Mouse (Mus musculus): ENCODE results near the gene Fbxl3.

Fbxl3 gene

GRCm38 (mm10) chr14:103099238-103099933, at the start of gene Fbxl3:
Fbxl3 (minus strand) TSS chr14:103099566.
- peak; percentile 91 for DNase-seq

DNA sequence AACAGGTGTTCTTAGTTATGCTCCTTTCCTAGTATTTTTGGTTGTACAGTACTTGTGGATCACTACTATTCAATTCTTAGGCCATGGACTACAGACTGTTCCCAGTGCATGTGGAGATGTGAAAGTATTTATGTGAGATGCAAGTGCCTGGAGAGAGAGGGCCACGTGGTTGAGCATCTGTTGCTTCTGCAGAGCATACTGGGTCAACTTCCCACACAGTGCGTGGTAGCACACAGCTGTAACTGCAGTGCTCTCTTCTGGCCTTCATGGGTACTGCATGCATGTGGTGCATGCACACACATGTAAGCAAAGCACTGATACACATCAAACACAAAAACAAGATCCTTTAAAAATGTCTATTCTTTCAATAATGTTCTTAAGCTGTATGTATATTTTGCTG, 32.6 kb upstream of the Fbxl3 start:
- DNase-seq: peak; percentile 26

GRCm38 (mm10) chr14:103125756-103126155, 26.4 kb upstream of the Fbxl3 start:
- DNase-seq: no peak

- DNase-seq: no peak
Measured at GRCm38 (mm10) chr14:103114994-103115670, 15.8 kb upstream of the Fbxl3 start.

GRCm38 (mm10) chr14:103112606-103113363, 13.4 kb upstream of the Fbxl3 start:
- no peak for DNase-seq

GRCm38 (mm10) chr14:103109971-103110370, 10.6 kb upstream of the Fbxl3 start:
- no peak for DNase-seq

- no peak for DNase-seq
Measured at GRCm38 (mm10) chr14:103106301-103106700, 6.9 kb upstream of the Fbxl3 start.

DNA sequence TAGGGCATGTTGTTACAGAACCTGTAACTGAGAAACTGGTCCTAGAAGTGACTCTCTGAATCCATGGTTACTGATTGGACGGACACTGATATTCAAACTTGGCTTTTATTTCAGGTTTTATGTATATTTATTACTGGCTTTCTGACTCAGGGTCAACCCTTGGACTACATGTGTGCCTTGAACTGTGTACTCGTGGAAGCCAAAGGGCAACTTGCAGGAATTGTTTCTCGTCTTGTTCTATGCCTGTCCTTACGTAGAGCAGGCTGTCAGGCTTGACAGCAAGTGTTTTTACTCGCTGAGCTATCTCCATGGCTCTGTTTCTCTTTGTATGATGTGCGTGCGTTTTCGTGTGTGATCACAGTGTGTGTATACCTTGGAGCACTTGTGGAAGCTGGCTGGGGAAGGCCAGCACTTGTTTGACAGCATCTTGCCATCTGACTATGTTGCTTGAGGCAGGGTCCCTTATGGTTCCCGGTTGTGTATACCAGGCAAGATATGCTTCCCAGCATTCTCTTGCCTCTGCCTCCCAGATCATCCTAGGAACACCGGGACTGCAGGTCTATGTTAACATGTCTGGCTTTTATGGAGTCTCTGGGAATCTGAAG, 3.5 kb upstream of the Fbxl3 start:
- no peak for DNase-seq

DNA sequence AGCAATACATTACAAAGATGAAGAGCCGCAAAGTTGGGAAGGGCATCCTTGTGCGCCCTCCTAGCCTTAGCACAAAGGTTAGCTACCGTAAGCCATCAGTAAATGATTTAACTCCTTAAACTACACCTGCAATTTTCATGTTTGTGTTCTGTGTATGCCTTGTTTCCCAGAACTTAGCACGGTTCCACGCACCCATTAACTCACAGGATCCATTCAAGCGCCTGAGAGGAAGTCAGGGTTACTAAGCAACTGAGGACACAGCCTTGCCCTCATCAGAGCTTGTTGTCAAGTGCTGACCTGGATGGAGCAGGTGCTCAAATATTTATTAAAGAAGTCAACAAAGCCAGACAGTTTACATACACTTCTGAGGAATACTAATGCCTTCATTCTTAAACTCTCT, 2.9 kb upstream of the Fbxl3 start:
- DNase-seq: no peak

GRCm38 (mm10) chr14:103101171-103101570, 1.8 kb upstream of the Fbxl3 start:
- no peak for DNase-seq

DNA sequence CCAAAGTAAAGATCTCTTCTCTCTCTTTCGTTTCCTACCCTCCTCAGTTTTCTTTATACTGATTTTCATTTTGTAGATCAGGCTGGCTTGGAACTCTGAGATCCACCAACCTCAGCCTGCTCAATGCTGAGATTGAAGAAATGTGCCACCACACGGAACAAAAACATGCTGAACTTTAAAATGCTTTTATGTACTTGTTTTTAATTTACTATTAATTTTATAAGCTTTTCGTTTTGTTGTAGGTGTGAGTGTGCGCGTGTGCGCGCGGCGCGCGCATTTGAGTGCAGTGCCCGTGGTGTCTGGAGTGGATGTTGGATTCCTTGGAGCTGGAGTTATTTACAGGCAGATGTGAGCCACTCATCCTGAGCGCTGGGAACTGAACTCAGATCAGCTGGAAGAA, 930 bp upstream of the Fbxl3 start:
- peak; percentile 29 for DNase-seq

DNA sequence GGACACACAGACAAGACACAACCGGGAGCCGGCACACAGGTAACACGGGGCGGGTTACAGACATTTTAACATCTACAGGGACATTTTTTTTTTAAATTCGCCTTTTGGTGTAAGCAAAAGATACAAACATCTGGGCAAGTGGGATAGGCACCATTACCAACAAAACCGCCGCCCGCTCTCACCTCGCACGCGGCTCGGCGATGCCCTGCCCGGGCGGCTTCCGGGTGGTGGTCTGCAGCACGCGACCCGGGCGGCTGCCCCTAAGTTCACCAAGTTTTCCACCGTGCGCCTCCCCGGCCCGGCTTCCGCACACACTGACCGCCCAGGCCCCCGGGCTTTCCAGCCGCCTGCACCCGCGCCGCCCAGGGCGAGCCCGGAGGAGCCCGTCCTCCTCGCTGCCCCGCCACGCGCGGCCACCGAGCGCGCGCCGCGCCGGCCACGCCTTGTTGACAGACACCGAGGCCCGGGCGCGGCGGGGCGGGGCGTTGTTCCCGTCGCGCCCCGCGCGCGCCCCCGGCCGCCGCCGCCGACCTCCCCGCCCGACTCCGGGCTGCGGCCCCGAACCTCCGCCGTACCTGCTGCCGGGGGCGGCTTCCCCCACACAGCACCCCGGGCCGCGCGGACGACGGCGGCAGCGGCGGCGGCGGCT, 655 bp downstream of the Fbxl3 start:
- DNase-seq: peak; percentile 86

DNA sequence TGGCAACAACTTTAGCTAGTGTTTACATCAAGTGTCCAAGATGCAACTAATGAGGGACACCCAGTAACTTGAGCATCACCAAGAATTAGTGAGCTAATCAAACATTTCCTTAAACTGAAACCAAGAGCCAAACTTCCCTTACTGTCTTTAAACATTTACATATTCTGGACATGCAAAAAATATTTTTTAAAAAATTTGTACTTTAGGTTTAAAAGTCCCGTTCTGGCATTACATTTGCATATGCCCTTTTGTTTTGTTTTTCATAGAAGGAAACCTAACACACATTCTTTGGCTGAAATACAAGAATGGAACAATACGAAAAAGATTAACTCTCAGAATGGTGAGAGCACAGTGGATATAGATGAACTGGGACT, 1.2 kb downstream of the Fbxl3 start:
- no peak for DNase-seq

DNA sequence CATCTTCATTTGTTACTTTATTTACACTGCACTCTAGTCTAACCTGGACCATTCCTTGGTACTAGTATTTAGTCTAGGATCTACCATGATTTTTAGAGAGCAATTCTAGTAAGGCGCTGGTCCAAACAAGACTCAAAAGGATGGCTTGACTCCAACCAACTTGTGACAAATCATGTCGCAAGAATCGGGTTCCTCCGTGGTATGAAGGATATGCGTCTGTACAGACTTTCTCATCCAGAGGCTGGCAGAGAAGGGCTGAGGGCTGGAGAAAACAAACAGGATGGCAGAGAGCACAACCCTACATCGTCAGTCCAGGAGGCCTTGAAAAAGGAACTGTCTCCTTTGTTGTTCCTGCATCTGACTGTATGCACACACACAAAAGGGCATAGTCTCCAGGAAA, 2.7 kb downstream of the Fbxl3 start:
- DNase-seq: peak; percentile 49

DNA sequence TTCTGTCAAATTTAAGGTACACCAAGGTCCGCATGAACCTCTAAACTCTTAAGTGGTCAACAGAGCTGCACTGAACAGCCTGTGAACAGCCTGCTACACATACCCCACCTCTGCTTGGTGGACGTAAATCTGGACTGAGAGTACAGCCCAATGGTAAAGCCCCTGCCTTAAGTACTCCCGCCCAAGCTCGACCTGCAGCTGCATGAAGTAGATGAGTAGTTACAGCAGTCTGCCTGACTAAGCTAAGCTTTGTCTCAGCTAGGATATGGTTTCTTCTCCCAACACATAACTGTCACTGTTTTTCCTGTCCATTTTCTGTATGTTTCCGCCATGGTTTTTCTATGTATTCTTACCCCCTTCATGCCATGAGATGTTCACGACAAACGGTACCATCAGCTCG, 3.5 kb downstream of the Fbxl3 start:
- no peak for DNase-seq

- DNase-seq: no peak
Measured at GRCm38 (mm10) chr14:103095036-103095435, 4.3 kb downstream of the Fbxl3 start.

DNA sequence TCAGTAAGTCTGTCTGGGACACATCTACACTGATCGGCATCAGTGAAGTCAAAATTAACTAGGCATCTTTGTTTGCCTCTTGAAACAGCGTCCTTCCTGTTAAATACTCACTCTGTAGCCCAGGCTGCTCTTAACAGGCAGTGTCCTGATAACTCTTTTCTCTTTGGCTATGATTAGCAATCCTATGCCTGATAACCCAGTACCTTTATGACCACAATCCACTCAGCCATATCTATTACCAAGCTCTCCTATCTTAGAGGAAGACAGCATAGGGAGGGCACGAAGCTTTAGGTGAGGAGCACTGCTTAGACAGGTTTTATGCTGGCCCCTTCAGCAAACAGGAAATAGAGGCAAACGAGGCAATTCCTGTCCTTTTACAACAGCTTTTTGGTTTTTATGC, 5.7 kb downstream of the Fbxl3 start:
- DNase-seq: no peak

GRCm38 (mm10) chr14:103093236-103093635, 6.1 kb downstream of the Fbxl3 start:
- no peak for DNase-seq

- DNase-seq: peak; percentile 82
Measured at GRCm38 (mm10) chr14:103088624-103089023, 10.7 kb downstream of the Fbxl3 start.

DNA sequence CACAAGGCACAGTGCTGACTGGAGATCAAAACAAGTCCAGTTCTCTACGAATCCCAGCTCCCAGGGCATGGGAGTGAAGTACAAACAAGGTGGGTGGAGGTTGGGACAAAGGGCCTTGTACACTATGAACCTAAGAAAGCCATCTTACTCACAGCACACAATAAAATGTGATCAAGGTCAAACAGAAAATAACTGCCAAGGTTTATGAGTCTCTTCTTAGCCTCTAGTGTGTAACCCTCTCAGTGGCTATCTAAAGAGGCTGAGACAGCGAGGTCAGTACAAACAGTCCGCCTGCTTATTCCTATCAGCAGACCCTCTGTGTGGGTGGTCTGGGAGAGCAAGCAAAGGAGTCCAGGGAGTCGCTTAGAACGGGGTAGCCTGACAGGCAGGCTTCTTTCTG, 11.5 kb downstream of the Fbxl3 start:
- DNase-seq: peak; percentile 10

DNA sequence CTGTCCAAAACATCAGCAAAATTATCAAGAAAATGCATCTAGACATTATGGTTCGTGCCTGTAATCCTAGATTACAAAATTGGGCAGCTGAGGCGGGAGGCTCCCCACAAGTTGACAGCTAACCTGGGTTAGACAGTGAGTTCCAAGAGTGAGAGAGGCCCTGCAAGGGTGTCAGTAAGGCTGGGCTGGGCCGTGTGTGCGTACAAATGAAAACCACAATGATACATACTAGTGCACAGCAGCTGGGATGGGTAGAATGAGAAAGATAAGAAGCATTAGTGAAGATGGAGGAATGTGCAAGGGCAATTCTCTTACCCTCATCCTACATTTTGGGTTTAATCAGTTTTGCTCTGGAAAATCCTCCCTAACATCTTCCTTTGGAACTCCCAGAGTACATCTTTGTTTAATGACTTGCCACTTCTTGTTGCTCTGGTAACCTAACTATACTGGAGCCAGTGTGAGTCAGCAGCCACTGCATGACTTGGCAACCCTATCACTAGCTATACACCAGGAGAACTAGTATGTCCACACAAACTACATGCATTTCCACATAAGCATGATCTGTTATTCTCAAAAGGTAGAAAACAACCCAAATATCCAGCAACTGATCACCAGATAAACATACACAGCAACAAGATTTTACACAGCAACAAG, 12.6 kb downstream of the Fbxl3 start:
- DNase-seq: peak; percentile 13

- peak; percentile 10 for DNase-seq
Measured at GRCm38 (mm10) chr14:103085840-103086533, 13.4 kb downstream of the Fbxl3 start.

Measured in cerebellum, adult 9-10 months (tissue).